Mouse (Mus musculus) forebrain, embryonic 15.5 days (tissue): Measurements from ENCODE around the gene Pdzd2. TPM values are rescaled to one million over a fixed set of nuclear protein-coding genes. Genes with fewer than 3 reads are reported as not detected.

ENCODE experiments used
- ATAC-seq: fragments of 200-750 bp; cut with Nextera tagmentation; replicated peaks from 2 replicates; pipeline ENCODE4 v1.8.0; 2017; ENCODE audit warnings: mild to moderate bottlenecking, moderate TSS enrichment, moderate library complexity
- H3K27ac ChIP-seq: fragments of 300-500 bp; sonication (generic); replicated peaks from 2 replicates; pipeline ENCODE4 v1.5.1; 2015; ENCODE audit warnings: mild to moderate bottlenecking, inconsistent platforms
- H3K27me3 ChIP-seq: fragments of 300-500 bp; sonication (generic); 2 replicates; pipeline ENCODE4 v1.6.1; 2015; ENCODE audit warnings: inconsistent platforms
- H3K36me3 ChIP-seq: fragments of 300-500 bp; sonication (generic); 2 replicates; pipeline ENCODE4 v1.6.1; 2015; ENCODE audit warnings: mild to moderate bottlenecking, inconsistent platforms
- H3K4me1 ChIP-seq: fragments of 300-500 bp; sonication (generic); 2 replicates; pipeline ENCODE4 v1.6.1; 2015; ENCODE audit warnings: inconsistent platforms
- H3K4me2 ChIP-seq: fragments of 300-500 bp; sonication (generic); replicated peaks from 2 replicates; pipeline ENCODE4 v1.6.1; 2015; ENCODE audit warnings: mild to moderate bottlenecking, inconsistent platforms
- H3K4me3 ChIP-seq: fragments of 300-500 bp; sonication (generic); 2 replicates; pipeline ENCODE4 v1.5.1; 2015; ENCODE audit warnings: mild to moderate bottlenecking, inconsistent platforms
- H3K9ac ChIP-seq: fragments of 300-500 bp; sonication (generic); replicated peaks from 2 replicates; pipeline ENCODE4 v1.6.1; 2015; ENCODE audit warnings: mild to moderate bottlenecking, inconsistent platforms
- H3K9me3 ChIP-seq: fragments of 300-500 bp; sonication (generic); 2 replicates; pipeline ENCODE4 v1.6.1; 2016; ENCODE audit warnings: inconsistent platforms
- WGBS: fragments of 180-500 bp; shearing (Covaris S2); methylation state at CpG from one replicate; pipeline ENCODE4 v1.1.7; 2015; ENCODE audit warnings: mixed read lengths; 5-methylcytosine and 5-hydroxymethylcytosine counted together
- polyA plus RNA-seq: library from polyadenylated mRNA; unstranded; fragments of >200 nt; fragmentation: Nextera tagmentation; extraction: Ambion mirVana; gene quantifications from 2 replicates; pipeline ENCODE4 v1.2.1, GENCODE M21; 2015

The Pdzd2 gene
- polyA plus RNA-seq, 1 experiment from 2014 or later: 10.3 TPM

DNA sequence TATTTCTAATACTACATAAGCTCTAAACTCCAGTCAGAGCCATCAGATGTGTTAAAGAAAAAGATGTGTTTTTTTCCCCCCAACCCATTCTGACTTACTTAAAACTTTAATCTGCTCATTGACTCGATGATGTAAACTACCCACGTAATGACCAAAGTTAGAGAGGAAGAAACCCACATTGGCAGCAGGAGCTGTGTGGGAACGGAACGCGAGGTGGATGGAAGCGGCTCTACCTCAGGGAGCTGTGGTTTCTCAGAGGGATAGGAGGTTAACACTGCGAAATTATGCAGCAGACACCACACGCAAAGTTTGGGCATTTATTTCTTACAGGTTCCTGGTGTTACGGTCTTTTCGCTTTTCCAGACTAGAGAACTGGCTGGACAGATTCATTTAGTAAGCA lies 233.2 kb downstream of the Pdzd2 start:
- H3K27me3 ChIP-seq: no peaks in the 10 kb centered on the region
- H3K4me3 ChIP-seq: no peak overlapping the region
- 70% methylated on average over 10 of the region's 10 CpGs for WGBS
- no peak overlapping the region for H3K4me2 ChIP-seq
- H3K4me1 ChIP-seq: 0 out of 2 replicates have a peak, but pooled peaks cover 4% of the 10 kb centered on the region
- H3K9ac ChIP-seq: no peak overlapping the region
- no peak overlapping the region for H3K27ac ChIP-seq
- no peak for ATAC-seq
- H3K9me3 ChIP-seq: no peaks in the 10 kb centered on the region
- no peaks in the 10 kb centered on the region for H3K36me3 ChIP-seq

DNA sequence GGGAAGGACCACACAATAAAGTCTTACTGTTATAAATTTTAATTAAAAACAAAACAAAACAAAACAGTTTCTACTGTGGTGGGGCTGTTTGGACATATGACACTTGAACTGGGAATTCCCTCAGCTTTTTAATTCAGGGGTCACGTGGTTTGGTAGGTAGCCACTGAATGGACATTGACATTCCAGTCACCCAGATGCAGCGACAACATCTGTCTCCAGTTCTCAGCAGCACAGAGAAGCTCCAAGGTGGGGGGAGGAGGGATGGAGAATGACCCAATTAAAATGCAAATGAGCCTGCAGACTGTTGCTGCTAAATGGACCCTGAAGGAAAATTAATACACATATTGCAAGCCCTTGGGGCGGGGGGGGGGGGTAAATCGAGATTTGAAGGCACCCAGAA lies 233.6 kb downstream of the Pdzd2 start:
- Histone ChIP-seq H3K36me3 (no peaks in the 10 kb centered on the region), H3K27ac (no peak overlapping the region), H3K4me3 (no peak overlapping the region), H3K4me2 (no peak overlapping the region), H3K4me1 (peaks cover 6% of the 10 kb centered on the region; the same call in 1 of the 2 replicates), H3K9ac (no peak overlapping the region), H3K9me3 (no peaks in the 10 kb centered on the region), H3K27me3 (no peaks in the 10 kb centered on the region)
- WGBS: 25% methylated on average over 4 of the region's 4 CpGs
- ATAC-seq: no peak

DNA sequence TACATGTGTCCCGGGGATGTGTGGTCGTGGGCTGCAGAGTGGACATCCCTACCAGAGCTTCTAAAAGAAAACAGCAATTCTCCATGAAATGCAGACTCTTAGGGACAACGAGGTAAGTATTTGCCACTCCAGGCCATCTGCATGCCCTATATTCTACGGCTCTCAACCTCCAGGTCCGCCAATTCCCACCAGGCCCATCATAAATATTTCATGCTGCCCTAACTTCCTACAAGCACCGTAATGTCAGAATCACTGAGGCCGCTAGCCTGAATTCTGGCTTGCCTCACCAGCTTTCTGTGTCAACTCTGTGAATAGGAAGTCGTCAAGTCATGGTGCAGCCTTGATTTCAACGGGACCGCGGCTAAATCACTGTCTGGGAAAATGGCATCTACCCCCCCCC lies 234.2 kb downstream of the Pdzd2 start:
- H3K9me3 ChIP-seq: no peaks in the 10 kb centered on the region
- H3K4me1 ChIP-seq: peaks cover 9% of the 10 kb centered on the region; the same call in 1 of the 2 replicates
- no peak overlapping the region for H3K4me3 ChIP-seq
- H3K27me3 ChIP-seq: no peaks in the 10 kb centered on the region
- H3K4me2 ChIP-seq: no peak overlapping the region
- H3K36me3 ChIP-seq: no peaks in the 10 kb centered on the region
- H3K9ac ChIP-seq: no peak overlapping the region
- WGBS: 68% methylated on average over 11 of the region's 11 CpGs
- no peak for ATAC-seq
- no peak overlapping the region for H3K27ac ChIP-seq

DNA sequence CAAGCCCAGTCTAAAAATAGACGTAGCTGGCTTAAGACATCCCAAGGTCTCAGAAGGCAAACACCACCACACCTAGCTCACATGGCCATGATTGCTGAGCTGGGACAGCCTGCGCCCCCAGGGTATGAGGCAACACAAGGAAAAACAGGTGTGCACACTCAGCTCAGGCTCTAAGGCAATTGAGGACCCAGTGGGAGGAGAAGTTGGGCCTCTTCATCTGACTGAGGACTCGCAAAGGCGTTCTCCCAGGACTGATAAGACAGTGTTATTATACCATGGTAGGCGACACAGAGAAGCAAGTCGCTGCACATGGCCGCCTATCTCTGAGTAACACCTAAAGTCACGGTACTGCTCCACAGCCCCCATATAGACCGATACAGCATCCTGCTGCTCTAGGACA lies 235.8 kb downstream of the Pdzd2 start:
- Histone ChIP-seq H3K27me3 (no peaks in the 10 kb centered on the region), H3K27ac (no peak overlapping the region), H3K4me2 (no peak overlapping the region), H3K9ac (no peak overlapping the region), H3K4me3 (no peak overlapping the region), H3K36me3 (no peaks in the 10 kb centered on the region), H3K9me3 (no peaks in the 10 kb centered on the region), H3K4me1 (peaks cover 9% of the 10 kb centered on the region; the same call in 1 of the 2 replicates)
- WGBS: 94% methylated on average over 9 of the region's 9 CpGs
- ATAC-seq: no peak

DNA sequence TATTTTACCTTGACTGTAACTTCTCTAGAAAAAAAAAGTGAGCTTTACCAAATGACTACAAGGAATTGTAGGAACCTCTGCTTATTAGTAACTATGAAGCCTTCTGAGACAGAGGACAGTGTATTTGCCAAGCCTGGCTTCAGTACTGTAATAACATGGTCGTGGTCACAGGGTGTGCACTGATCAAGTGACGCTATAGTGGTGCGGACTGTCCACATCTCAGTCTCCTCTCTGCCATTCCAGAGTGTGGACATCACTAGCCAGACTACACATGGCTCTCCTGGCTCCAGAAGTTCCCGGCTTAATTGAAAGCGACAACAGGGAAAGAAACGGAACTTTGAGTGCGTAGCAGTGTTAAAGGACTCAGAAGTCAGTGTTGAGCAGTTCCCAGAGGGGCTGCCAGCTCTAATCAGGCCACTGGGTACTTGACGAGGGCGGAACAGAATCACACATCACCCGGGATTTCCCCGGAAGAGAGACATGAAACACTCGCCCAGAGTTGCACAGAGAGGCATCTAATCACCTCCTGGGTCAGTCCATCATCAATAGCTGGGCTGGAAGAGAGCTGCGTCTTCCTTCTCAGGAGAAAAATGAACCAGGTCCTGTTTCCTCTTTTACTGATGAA lies 237.7 kb downstream of the Pdzd2 start:
- Histone ChIP-seq H3K4me3 (no peak overlapping the region), H3K36me3 (no peaks in the 10 kb centered on the region), H3K27me3 (no peaks in the 10 kb centered on the region), H3K27ac (no peak overlapping the region), H3K4me1 (peaks cover 9% of the 10 kb centered on the region; the same call in 1 of the 2 replicates), H3K4me2 (no peak overlapping the region), H3K9ac (no peak overlapping the region), H3K9me3 (no peaks in the 10 kb centered on the region)
- 60% methylated on average over 13 of the region's 13 CpGs for whole genome bisulfite sequencing
- no peak for ATAC-seq

DNA sequence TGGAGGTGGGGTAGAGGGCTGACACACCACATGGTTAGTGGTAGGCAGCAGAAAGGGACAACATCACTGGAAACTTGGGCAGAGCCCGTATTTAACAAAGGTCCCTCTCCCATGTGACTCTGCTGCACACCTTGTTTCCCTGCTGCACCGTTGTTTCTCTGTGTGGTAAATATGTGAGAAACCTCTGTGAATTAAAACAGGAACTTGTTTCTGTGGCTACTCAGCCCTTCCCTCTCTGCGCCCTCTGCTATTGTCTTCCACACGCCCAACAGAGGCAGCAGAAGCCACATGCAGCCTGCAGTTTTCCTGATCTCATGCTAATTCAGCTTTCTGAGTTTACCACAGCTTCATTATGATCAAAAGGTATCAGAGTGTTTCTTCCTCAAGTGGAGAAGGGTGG lies 239.1 kb downstream of the Pdzd2 start:
- H3K4me1 ChIP-seq: peaks cover 5% of the 10 kb centered on the region; the same call in 1 of the 2 replicates
- no peak overlapping the region for H3K4me3 ChIP-seq
- H3K9me3 ChIP-seq: no peaks in the 10 kb centered on the region
- no peak overlapping the region for H3K27ac ChIP-seq
- H3K9ac ChIP-seq: no peak overlapping the region
- WGBS: 40% methylated on average over 4 of the region's 4 CpGs
- no peak overlapping the region for H3K4me2 ChIP-seq
- ATAC-seq: no peak
- no peaks in the 10 kb centered on the region for H3K27me3 ChIP-seq
- H3K36me3 ChIP-seq: no peaks in the 10 kb centered on the region

DNA sequence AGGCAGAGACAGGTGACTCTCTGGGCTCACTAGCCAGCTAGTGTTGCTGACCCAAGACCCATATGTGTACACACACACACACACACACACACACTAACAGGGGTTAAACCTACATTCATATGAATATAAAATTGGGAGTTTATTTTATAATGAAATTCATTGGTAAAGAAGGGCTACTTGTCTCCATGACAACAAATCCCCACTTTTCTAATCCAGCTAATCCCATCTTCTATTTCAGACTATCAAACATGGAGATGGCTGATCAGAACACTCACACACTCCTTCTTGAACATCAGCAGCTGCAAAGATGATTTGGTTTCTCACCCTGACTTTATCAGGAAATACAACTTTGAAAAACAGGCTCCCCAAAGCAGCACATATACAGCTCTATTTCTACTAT lies 245.6 kb downstream of the Pdzd2 start:
- Histone ChIP-seq H3K27ac (no peak overlapping the region), H3K4me2 (no peak overlapping the region), H3K4me3 (no peak overlapping the region), H3K9ac (no peak overlapping the region), H3K36me3 (no peaks in the 10 kb centered on the region), H3K9me3 (no peaks in the 10 kb centered on the region), H3K27me3 (no peaks in the 10 kb centered on the region), H3K4me1 (peaks cover 10% of the 10 kb centered on the region)
- no peak for ATAC-seq

DNA sequence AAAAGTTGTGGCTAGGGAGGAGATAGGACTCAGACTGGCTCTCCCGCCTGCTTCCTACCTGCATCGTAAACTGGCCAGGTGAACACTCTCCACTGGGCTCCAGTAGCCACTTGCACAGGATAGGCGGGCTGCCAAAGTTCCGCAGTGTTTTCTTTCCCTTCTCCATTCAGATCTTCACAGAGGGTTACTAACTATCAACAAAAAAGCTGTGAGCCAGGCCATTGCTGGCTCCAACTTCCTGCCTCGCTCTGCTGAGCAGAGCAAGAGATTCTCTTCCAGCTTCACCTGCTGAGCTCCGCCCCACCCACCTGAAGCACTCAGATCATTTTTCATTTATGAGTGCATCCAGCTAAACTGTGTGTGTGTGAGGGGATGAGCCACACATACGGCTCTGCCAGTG lies 246.5 kb downstream of the Pdzd2 start:
- Histone ChIP-seq H3K4me1 (peaks cover 10% of the 10 kb centered on the region), H3K27me3 (no peaks in the 10 kb centered on the region), H3K9me3 (no peaks in the 10 kb centered on the region), H3K27ac (no peak overlapping the region), H3K4me3 (no peak overlapping the region), H3K4me2 (no peak overlapping the region), H3K36me3 (no peaks in the 10 kb centered on the region), H3K9ac (no peak overlapping the region)
- 62% methylated on average over 7 of the region's 7 CpGs for WGBS
- ATAC-seq: no peak

DNA sequence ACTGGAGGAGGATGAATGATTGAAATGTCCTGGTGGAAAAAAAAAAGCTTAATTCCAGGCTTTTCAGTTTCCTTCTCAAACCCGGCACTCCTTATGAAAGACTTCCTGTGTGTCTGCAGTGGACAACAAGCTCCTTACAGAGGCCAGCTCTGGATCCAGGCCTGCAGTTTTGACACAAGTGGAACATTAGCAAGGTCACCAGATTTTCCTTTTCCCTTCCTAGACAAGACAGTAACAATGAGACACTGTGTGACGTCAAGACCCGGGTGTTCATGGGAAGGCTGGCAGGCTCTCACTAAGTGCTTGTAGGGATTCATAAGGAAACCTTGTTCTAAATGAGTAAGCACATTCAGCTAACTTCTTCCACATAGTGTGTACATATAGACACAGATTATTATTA lies 248.8 kb downstream of the Pdzd2 start:
- H3K9me3 ChIP-seq: no peaks in the 10 kb centered on the region
- H3K27me3 ChIP-seq: no peaks in the 10 kb centered on the region
- WGBS: 20% methylated on average over 3 of the region's 3 CpGs
- 0 out of 2 replicates have a peak overlapping the region, but pooled peaks have one; percentile 36 for H3K27ac ChIP-seq
- H3K4me3 ChIP-seq: no peak overlapping the region
- H3K36me3 ChIP-seq: no peaks in the 10 kb centered on the region
- ATAC-seq: no peak; the same call in none of the 2 replicates
- H3K9ac ChIP-seq: no peak overlapping the region
- H3K4me1 ChIP-seq: peaks cover 10% of the 10 kb centered on the region
- H3K4me2 ChIP-seq: no peak overlapping the region

DNA sequence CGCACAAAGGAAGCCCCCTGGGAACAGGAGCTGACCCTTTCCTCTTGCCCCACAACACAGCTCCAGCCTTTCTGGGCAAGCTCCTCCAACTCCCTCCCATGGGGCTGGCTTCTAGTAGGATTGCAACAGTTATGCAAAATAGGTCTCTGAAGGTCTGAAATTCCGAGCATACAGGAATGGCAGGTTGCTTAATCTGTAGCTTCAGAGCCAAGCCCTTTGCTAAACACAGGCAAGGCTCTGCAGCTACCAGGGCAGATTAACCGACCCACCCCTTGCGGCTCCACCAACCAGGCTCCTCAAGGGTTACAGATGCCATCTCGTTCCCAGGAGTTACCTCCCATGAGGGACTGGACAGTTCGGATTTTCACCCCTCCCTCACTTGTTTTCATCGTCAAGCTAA lies 249.2 kb downstream of the Pdzd2 start:
- Histone ChIP-seq H3K9me3 (no peaks in the 10 kb centered on the region), H3K9ac (no peak overlapping the region), H3K27ac (0 out of 2 replicates have a peak overlapping the region, but pooled peaks have one; percentile 36), H3K4me2 (no peak overlapping the region; the same call in 1 of the 2 replicates), H3K36me3 (no peaks in the 10 kb centered on the region), H3K27me3 (no peaks in the 10 kb centered on the region), H3K4me3 (no peak overlapping the region), H3K4me1 (peaks cover 10% of the 10 kb centered on the region)
- peak; percentile 62 for ATAC-seq
- 12% methylated on average over 7 of the region's 7 CpGs for WGBS

DNA sequence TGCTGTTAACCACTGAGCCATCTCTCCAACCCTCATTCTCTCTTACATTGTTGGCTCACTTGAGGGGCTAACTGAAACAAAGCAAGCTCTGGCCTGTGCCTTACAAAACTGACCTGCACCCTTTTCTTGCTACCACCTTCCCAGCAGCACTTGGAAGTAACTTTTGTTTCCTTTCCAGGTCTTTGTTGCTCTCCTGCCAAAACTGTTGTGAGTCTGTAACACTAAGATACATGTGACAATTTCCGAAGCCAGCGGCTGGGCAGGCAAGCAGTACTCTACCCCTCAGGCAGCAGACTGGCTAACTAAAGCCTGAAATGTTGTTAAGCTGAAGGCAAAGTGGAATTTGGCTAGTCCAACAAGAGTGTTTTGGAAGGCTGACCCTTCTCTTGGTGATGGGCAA lies 251.4 kb downstream of the Pdzd2 start:
- Histone ChIP-seq H3K4me1 (peaks cover 10% of the 10 kb centered on the region), H3K27me3 (no peaks in the 10 kb centered on the region), H3K9me3 (no peaks in the 10 kb centered on the region), H3K36me3 (no peaks in the 10 kb centered on the region), H3K4me2 (no peak overlapping the region), H3K27ac (no peak overlapping the region), H3K9ac (no peak overlapping the region), H3K4me3 (no peak overlapping the region)
- 83% methylated on average over 2 of the region's 2 CpGs for WGBS
- ATAC-seq: no peak

DNA sequence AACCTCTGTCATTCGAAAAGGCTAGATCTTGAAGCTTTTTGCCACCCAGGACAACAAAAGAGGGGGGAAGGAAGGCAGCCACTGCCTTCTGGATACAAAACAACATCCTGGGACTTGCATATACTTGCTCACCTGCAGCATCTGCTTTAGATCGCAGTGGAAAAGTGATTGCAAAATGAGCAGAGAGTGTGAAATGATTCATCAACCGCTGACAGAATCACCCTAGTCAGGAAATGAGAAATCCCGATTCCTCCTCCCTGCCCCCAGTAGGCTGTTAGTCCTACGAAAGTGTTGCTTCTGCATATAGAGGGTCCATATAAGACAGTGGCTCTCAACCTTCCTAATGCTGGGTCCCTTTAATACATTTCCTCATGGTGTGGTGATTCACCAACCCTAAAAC lies 258.5 kb downstream of the Pdzd2 start:
- no peak overlapping the region for H3K9ac ChIP-seq
- H3K27me3 ChIP-seq: no peaks in the 10 kb centered on the region
- no peak overlapping the region for H3K4me3 ChIP-seq
- no peak overlapping the region for H3K27ac ChIP-seq
- H3K4me2 ChIP-seq: no peak overlapping the region
- ATAC-seq: no peak
- 0 out of 2 replicates have a peak, but pooled peaks cover 7% of the 10 kb centered on the region for H3K4me1 ChIP-seq
- WGBS: 84% methylated on average over 5 of the region's 5 CpGs
- no peaks in the 10 kb centered on the region for H3K36me3 ChIP-seq
- H3K9me3 ChIP-seq: no peaks in the 10 kb centered on the region

DNA sequence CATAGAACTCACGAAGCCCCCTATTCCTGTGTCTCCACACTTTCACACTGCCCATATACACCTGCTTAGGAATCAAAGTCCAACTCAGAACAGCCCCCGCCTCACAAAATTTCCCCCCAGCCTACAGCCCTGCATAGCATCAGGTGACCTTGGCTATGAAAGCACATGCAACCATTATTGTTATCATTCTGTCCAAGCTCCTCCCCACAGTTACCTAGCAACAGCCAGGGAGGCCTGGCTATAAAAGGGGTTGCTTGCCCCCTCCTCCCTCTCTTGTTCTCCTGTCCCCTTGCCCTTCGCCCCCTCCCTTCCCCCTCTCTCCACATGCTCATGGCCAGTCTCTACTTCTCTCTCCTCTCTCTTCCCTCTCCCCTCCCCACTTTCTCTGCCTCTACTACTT lies 259.4 kb downstream of the Pdzd2 start:
- Histone ChIP-seq H3K9ac (no peak overlapping the region), H3K27me3 (no peaks in the 10 kb centered on the region), H3K36me3 (no peaks in the 10 kb centered on the region), H3K4me3 (no peak overlapping the region), H3K27ac (no peak overlapping the region), H3K4me1 (0 out of 2 replicates have a peak, but pooled peaks cover 7% of the 10 kb centered on the region), H3K4me2 (no peak overlapping the region), H3K9me3 (no peaks in the 10 kb centered on the region)
- WGBS: 62% methylated on average over 3 of the region's 3 CpGs
- peak; percentile 34; the same call in 1 of the 2 replicates for ATAC-seq
